Mouse (Mus musculus): ENCODE results near the gene Kcnh5. TPM values are rescaled to one million over a fixed set of nuclear protein-coding genes. Genes with fewer than 3 reads are reported as not detected.

Kcnh5 gene
- polyA plus RNA-seq, 1 experiment, result 0.14 TPM

DNA sequence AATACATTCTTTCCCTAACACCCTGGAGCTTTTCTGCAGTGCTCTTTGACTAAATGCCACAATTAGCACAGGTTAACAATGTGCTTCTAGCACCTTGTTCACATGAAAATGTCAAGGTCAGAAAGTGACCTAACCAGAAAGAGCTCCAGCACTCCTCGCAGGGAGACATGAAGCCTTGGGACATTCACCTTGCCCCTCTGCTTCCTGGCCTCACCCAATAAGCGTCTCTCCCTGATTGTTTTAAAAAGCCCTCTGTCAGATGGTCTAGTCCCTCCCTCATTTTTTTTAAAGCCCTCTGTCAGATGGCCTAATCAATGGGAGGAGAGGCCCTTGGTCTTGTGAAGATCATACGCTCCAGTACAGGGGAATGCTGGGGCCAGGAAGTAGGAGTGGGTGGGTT lies 287.7 kb downstream of the Kcnh5 start:
- Histone ChIP-seq H3K4me3 (ENCODE audit: control insufficient read depth, low read depth, low read length) (no peak overlapping the region), H3K27me3 (ENCODE audit: control insufficient read depth, insufficient read depth, low read length) (no peaks in the 10 kb centered on the region), H3K36me3 (ENCODE audit: control insufficient read depth, insufficient read depth, low read length) (no peaks in the 10 kb centered on the region), H3K4me1 (ENCODE audit: control insufficient read depth, insufficient read depth, low read length) (no peaks in the 10 kb centered on the region), H3K27ac (ENCODE audit: control insufficient read depth, insufficient read depth, low read depth, low read length) (no peak overlapping the region)
- TF ChIP-seq CTCF (IDR thresholded peaks at IDR 0.05; ENCODE audit: control insufficient read depth, insufficient read depth, insufficient replicate concordance, low read depth, low read length) (no peak), POLR2A (IDR thresholded peaks at IDR 0.05; ENCODE audit: control insufficient read depth, low read depth, low read length) (no peak)

DNA sequence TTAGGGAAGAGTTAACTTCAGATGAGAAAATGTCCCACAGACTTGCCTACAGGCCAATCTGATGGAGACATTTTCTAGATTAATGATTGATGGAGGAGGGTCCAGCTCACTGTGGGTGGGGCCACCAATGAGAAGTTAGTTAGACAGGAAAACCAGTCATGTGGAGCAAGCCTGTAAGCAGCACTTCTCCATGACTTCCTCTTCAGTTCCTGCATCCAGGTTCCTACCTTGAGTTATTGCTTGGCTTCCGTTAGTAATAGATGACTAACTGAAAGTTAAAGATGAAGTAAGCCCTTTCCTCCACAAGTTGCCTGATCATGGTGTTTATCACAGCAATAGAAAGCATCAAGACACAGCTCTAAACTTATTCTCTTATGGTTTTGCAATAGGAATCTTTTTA lies 290.1 kb downstream of the Kcnh5 start:
- Histone ChIP-seq H3K27me3 (ENCODE audit: control insufficient read depth, insufficient read depth, low read length) (no peaks in the 10 kb centered on the region), H3K4me3 (ENCODE audit: control insufficient read depth, low read depth, low read length) (no peak overlapping the region), H3K36me3 (ENCODE audit: control insufficient read depth, insufficient read depth, low read length) (no peaks in the 10 kb centered on the region), H3K27ac (ENCODE audit: control insufficient read depth, insufficient read depth, low read depth, low read length) (no peak overlapping the region), H3K4me1 (ENCODE audit: control insufficient read depth, insufficient read depth, low read length) (no peaks in the 10 kb centered on the region)
- TF ChIP-seq POLR2A (IDR thresholded peaks at IDR 0.05; ENCODE audit: control insufficient read depth, low read depth, low read length), result no peak
- TF ChIP-seq CTCF (IDR thresholded peaks at IDR 0.05; ENCODE audit: control insufficient read depth, insufficient read depth, insufficient replicate concordance, low read depth, low read length), result no peak

DNA sequence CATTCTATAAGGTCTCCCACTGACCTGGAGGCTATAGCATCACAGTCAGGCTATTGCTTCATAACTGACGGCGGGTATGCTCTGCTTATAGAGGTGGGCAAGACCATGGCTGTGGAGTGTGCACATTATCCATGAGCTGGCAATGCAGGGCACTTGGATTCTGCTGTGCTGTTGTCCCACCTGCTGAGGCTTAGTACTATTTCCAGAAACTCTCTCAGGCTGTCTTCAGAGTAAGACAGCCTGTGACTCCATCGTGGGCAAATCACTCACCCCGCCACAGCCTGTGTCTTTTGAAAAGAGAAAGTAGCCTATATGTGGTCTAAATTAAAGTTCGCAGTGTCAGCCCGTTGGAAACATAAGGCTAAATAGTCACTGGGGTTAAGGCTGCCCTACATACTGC lies 295.8 kb downstream of the Kcnh5 start:
- Histone ChIP-seq H3K36me3 (ENCODE audit: control insufficient read depth, insufficient read depth, low read length) (no peaks in the 10 kb centered on the region), H3K27ac (ENCODE audit: control insufficient read depth, insufficient read depth, low read depth, low read length) (no peak overlapping the region), H3K4me1 (ENCODE audit: control insufficient read depth, insufficient read depth, low read length) (no peaks in the 10 kb centered on the region), H3K27me3 (ENCODE audit: control insufficient read depth, insufficient read depth, low read length) (no peaks in the 10 kb centered on the region), H3K4me3 (ENCODE audit: control insufficient read depth, low read depth, low read length) (no peak overlapping the region)
- TF ChIP-seq CTCF (IDR thresholded peaks at IDR 0.05; ENCODE audit: control insufficient read depth, insufficient read depth, insufficient replicate concordance, low read depth, low read length) (no peak), POLR2A (IDR thresholded peaks at IDR 0.05; ENCODE audit: control insufficient read depth, low read depth, low read length) (no peak)

DNA sequence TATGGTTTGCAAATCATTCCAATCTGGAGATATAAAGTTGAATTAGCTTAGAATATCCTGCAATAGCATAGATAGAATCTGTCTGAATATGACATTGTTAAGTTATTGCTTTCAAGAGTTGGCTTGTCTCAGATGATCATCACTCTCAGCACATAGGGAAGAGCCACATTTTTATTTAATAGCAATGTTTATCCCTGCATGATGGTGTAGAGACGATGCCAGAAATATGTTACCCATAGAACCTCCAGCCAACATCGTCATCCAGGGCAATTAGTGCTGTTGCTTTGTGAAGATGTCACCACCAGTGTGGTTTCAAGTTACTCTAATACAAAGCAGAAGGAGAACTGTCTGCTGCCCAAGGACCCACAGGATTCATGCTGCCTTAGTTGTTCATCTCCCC lies 321.5 kb downstream of the Kcnh5 start:
- no peak overlapping the region for H3K4me3 ChIP-seq (ENCODE audit: control insufficient read depth, low read depth, low read length)
- no peaks in the 10 kb centered on the region for H3K27me3 ChIP-seq (ENCODE audit: control insufficient read depth, insufficient read depth, low read length)
- H3K27ac ChIP-seq (ENCODE audit: control insufficient read depth, insufficient read depth, low read depth, low read length), result no peak overlapping the region
- H3K4me1 ChIP-seq (ENCODE audit: control insufficient read depth, insufficient read depth, low read length), result no peaks in the 10 kb centered on the region
- no peak for TF ChIP-seq CTCF (IDR thresholded peaks at IDR 0.05; ENCODE audit: control insufficient read depth, insufficient read depth, insufficient replicate concordance, low read depth, low read length)
- TF ChIP-seq POLR2A (IDR thresholded peaks at IDR 0.05; ENCODE audit: control insufficient read depth, low read depth, low read length), result no peak
- no peaks in the 10 kb centered on the region for H3K36me3 ChIP-seq (ENCODE audit: control insufficient read depth, insufficient read depth, low read length)

DNA sequence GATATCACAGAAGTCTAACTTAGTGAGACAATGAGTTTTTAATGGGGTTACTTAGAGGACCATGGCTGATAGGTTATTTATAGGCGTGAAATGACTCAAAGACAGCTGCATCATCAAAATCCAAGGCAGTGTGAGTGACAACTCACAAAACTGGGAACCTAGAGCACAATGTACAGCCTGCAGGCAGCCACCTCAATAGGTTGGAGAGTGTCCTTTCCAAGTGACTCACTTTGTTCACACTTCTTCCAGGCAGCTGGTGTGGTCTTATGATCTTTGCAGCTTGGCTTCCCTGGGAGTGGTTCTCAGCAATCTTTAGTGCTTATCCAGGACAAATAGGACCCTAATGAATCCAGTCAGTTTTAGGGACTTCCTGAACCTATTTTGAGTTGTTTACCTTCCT lies 322.9 kb downstream of the Kcnh5 start:
- Histone ChIP-seq H3K4me3 (ENCODE audit: control insufficient read depth, low read depth, low read length) (no peak overlapping the region), H3K27ac (ENCODE audit: control insufficient read depth, insufficient read depth, low read depth, low read length) (no peak overlapping the region), H3K4me1 (ENCODE audit: control insufficient read depth, insufficient read depth, low read length) (no peaks in the 10 kb centered on the region), H3K27me3 (ENCODE audit: control insufficient read depth, insufficient read depth, low read length) (no peaks in the 10 kb centered on the region), H3K36me3 (ENCODE audit: control insufficient read depth, insufficient read depth, low read length) (no peaks in the 10 kb centered on the region)
- TF ChIP-seq CTCF (IDR thresholded peaks at IDR 0.05; ENCODE audit: control insufficient read depth, insufficient read depth, insufficient replicate concordance, low read depth, low read length) (no peak), POLR2A (IDR thresholded peaks at IDR 0.05; ENCODE audit: control insufficient read depth, low read depth, low read length) (no peak)

DNA sequence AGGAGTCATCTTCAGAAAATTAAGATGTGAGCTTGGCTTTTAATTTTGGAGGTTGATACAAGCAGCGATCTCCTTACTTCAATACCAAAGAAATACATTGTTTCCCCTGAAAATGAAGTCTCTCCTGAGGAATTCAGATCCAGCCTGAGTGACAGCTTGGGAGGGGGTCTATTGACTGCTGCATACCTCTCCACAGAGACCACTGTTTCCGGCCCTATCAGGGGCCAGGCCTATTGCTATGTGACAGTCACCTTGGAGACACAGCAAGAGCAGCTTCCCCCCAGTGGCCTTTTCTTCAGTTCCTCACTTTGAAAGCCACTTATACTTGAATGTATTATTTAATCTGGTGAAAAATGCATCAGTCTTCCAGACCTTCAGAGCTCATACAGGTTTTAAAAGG lies 326.8 kb downstream of the Kcnh5 start:
- no peak for TF ChIP-seq CTCF (IDR thresholded peaks at IDR 0.05; ENCODE audit: control insufficient read depth, insufficient read depth, insufficient replicate concordance, low read depth, low read length)
- no peak for TF ChIP-seq POLR2A (IDR thresholded peaks at IDR 0.05; ENCODE audit: control insufficient read depth, low read depth, low read length)
- no peak overlapping the region for H3K4me3 ChIP-seq (ENCODE audit: control insufficient read depth, low read depth, low read length)
- no peak overlapping the region for H3K27ac ChIP-seq (ENCODE audit: control insufficient read depth, insufficient read depth, low read depth, low read length)

DNA sequence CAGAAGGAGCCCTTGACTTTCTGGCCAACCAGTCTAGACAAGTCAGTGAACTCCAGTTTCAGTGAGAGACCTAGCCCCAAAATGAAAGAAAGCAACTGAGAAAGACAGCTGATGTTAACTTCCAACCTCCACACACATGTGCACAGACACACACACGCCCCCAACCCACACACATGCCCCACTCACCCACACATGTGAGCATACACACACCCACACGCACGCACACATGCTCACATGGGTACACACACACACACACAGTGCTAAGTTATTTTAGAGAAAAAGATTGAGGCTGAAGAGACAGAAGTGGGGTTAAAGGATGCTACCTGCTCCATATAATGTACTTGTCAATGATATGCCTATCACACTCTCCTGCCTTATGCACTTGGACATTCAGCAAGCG lies 327.2 kb downstream of the Kcnh5 start:
- TF ChIP-seq POLR2A (IDR thresholded peaks at IDR 0.05; ENCODE audit: control insufficient read depth, low read depth, low read length), result no peak
- no peak for TF ChIP-seq CTCF (IDR thresholded peaks at IDR 0.05; ENCODE audit: control insufficient read depth, insufficient read depth, insufficient replicate concordance, low read depth, low read length)
- Histone ChIP-seq H3K27ac (ENCODE audit: control insufficient read depth, insufficient read depth, low read depth, low read length) (no peak overlapping the region), H3K27me3 (ENCODE audit: control insufficient read depth, insufficient read depth, low read length) (no peaks in the 10 kb centered on the region), H3K4me1 (ENCODE audit: control insufficient read depth, insufficient read depth, low read length) (no peaks in the 10 kb centered on the region), H3K4me3 (ENCODE audit: control insufficient read depth, low read depth, low read length) (no peak overlapping the region), H3K36me3 (ENCODE audit: control insufficient read depth, insufficient read depth, low read length) (no peaks in the 10 kb centered on the region)

More for the DNA sequence above, 326.8 kb downstream of the Kcnh5 start:
- H3K4me1 ChIP-seq (ENCODE audit: control insufficient read depth, insufficient read depth, low read length), result no peaks in the 10 kb centered on the region
- H3K36me3 ChIP-seq (ENCODE audit: control insufficient read depth, insufficient read depth, low read length), result no peaks in the 10 kb centered on the region
- no peaks in the 10 kb centered on the region for H3K27me3 ChIP-seq (ENCODE audit: control insufficient read depth, insufficient read depth, low read length)

Data from testis, adult 2 months (tissue).